Mouse (Mus musculus): ENCODE measurements around the gene Cpa4. TPM values are rescaled to one million over a fixed set of nuclear protein-coding genes. Genes with fewer than 3 reads are reported as not detected.

Gene Cpa4
- polyA plus RNA-seq, 1 experiment = not detected

GRCm38 (mm10) chr6:30591851-30592404 lies 23.8 kb downstream of the Cpa4 start:
- Histone ChIP-seq H3K79me3 (ENCODE audit: low read depth) (no peaks in the 10 kb centered on the region), H3K4me3 (ENCODE audit: insufficient read depth, poor library complexity, severe bottlenecking) (no peak overlapping the region), H3ac (ENCODE audit: control insufficient read depth, insufficient read length, low read depth) (no peak overlapping the region), H3K36me3 (ENCODE audit: control insufficient read depth, insufficient read depth) (no peaks in the 10 kb centered on the region), H3K27me3 (ENCODE audit: control insufficient read depth, insufficient read depth, insufficient read length) (no peaks in the 10 kb centered on the region), H3K79me2 (ENCODE audit: control insufficient read depth, insufficient read depth) (no peaks in the 10 kb centered on the region)
- no peak for TF ChIP-seq MAX (IDR thresholded peaks at IDR 0.05)
- TF ChIP-seq MYOD1 (IDR thresholded peaks at IDR 0.05; ENCODE audit: control insufficient read depth, insufficient read length, low read depth) = no peak
- no peak for TF ChIP-seq USF1 (IDR thresholded peaks at IDR 0.05; ENCODE audit: low read depth)
- no peak for TF ChIP-seq MYOG (IDR thresholded peaks at IDR 0.05; ENCODE audit: control insufficient read depth, extremely low read depth, insufficient read length)
- no peak for TF ChIP-seq CTCF (IDR thresholded peaks at IDR 0.05; ENCODE audit: control insufficient read depth, insufficient read depth, insufficient read length)
- no peak for TF ChIP-seq FOSL1 (IDR thresholded peaks at IDR 0.05; ENCODE audit: insufficient read depth, low read length, poor library complexity, severe bottlenecking)
- TF ChIP-seq CEBPB (IDR thresholded peaks at IDR 0.05; ENCODE audit: low read depth) = no peak

- TF ChIP-seq CEBPB (IDR thresholded peaks at IDR 0.05; ENCODE audit: low read depth) = no peak
- no peak for TF ChIP-seq MAX (IDR thresholded peaks at IDR 0.05)
- TF ChIP-seq USF1 (IDR thresholded peaks at IDR 0.05; ENCODE audit: low read depth) = no peak
- TF ChIP-seq MYOG (IDR thresholded peaks at IDR 0.05; ENCODE audit: control insufficient read depth, extremely low read depth, insufficient read length) = no peak
- TF ChIP-seq MYOD1 (IDR thresholded peaks at IDR 0.05; ENCODE audit: control insufficient read depth, insufficient read length, low read depth) = no peak
- TF ChIP-seq CTCF (IDR thresholded peaks at IDR 0.05; ENCODE audit: control insufficient read depth, insufficient read depth, insufficient read length) = no peak
- TF ChIP-seq FOSL1 (IDR thresholded peaks at IDR 0.05; ENCODE audit: insufficient read depth, low read length, poor library complexity, severe bottlenecking) = no peak
- Histone ChIP-seq H3ac (ENCODE audit: control insufficient read depth, insufficient read length, low read depth) (no peak overlapping the region), H3K4me3 (ENCODE audit: insufficient read depth, poor library complexity, severe bottlenecking) (no peak overlapping the region), H3K79me2 (ENCODE audit: control insufficient read depth, insufficient read depth) (no peaks in the 10 kb centered on the region), H3K79me3 (ENCODE audit: low read depth) (no peaks in the 10 kb centered on the region), H3K27me3 (ENCODE audit: control insufficient read depth, insufficient read depth, insufficient read length) (no peaks in the 10 kb centered on the region), H3K36me3 (ENCODE audit: control insufficient read depth, insufficient read depth) (no peaks in the 10 kb centered on the region)
Measured at GRCm38 (mm10) chr6:30592417-30592974, 24.3 kb downstream of the Cpa4 start.

GRCm38 (mm10) chr6:30594364-30594763 lies 26.2 kb downstream of the Cpa4 start:
- no peak overlapping the region for H3ac ChIP-seq (ENCODE audit: control insufficient read depth, insufficient read length, low read depth)
- H3K4me3 ChIP-seq (ENCODE audit: insufficient read depth, poor library complexity, severe bottlenecking) = no peak overlapping the region
- no peak for TF ChIP-seq CEBPB (IDR thresholded peaks at IDR 0.05; ENCODE audit: low read depth)
- no peak for TF ChIP-seq MAX (IDR thresholded peaks at IDR 0.05)
- no peak for TF ChIP-seq MYOG (IDR thresholded peaks at IDR 0.05; ENCODE audit: control insufficient read depth, extremely low read depth, insufficient read length)
- TF ChIP-seq CTCF (IDR thresholded peaks at IDR 0.05; ENCODE audit: control insufficient read depth, insufficient read depth, insufficient read length) = no peak
- TF ChIP-seq USF1 (IDR thresholded peaks at IDR 0.05; ENCODE audit: low read depth) = no peak
- no peak for TF ChIP-seq FOSL1 (IDR thresholded peaks at IDR 0.05; ENCODE audit: insufficient read depth, low read length, poor library complexity, severe bottlenecking)
- no peak for TF ChIP-seq MYOD1 (IDR thresholded peaks at IDR 0.05; ENCODE audit: control insufficient read depth, insufficient read length, low read depth)
- no peaks in the 10 kb centered on the region for H3K36me3 ChIP-seq (ENCODE audit: control insufficient read depth, insufficient read depth)
- H3K27me3 ChIP-seq (ENCODE audit: control insufficient read depth, insufficient read depth, insufficient read length) = no peaks in the 10 kb centered on the region
- no peaks in the 10 kb centered on the region for H3K79me3 ChIP-seq (ENCODE audit: low read depth)
- H3K79me2 ChIP-seq (ENCODE audit: control insufficient read depth, insufficient read depth) = no peaks in the 10 kb centered on the region

GRCm38 (mm10) chr6:30596230-30596898 lies 28.2 kb downstream of the Cpa4 start:
- Histone ChIP-seq H3K79me2 (ENCODE audit: control insufficient read depth, insufficient read depth) (no peaks in the 10 kb centered on the region), H3ac (ENCODE audit: control insufficient read depth, insufficient read length, low read depth) (no peak overlapping the region), H3K27me3 (ENCODE audit: control insufficient read depth, insufficient read depth, insufficient read length) (no peaks in the 10 kb centered on the region), H3K4me3 (ENCODE audit: insufficient read depth, poor library complexity, severe bottlenecking) (no peak overlapping the region), H3K36me3 (ENCODE audit: control insufficient read depth, insufficient read depth) (no peaks in the 10 kb centered on the region), H3K79me3 (ENCODE audit: low read depth) (no peaks in the 10 kb centered on the region)
- TF ChIP-seq CTCF (IDR thresholded peaks at IDR 0.05; ENCODE audit: control insufficient read depth, insufficient read depth, insufficient read length) = no peak
- TF ChIP-seq MYOD1 (IDR thresholded peaks at IDR 0.05; ENCODE audit: control insufficient read depth, insufficient read length, low read depth) = no peak
- TF ChIP-seq MAX (IDR thresholded peaks at IDR 0.05) = no peak

GRCm38 (mm10) chr6:30600033-30600432 lies 31.9 kb downstream of the Cpa4 start:
- TF ChIP-seq MYOG (IDR thresholded peaks at IDR 0.05; ENCODE audit: control insufficient read depth, extremely low read depth, insufficient read length) = no peak
- no peak for TF ChIP-seq CEBPB (IDR thresholded peaks at IDR 0.05; ENCODE audit: low read depth)
- TF ChIP-seq FOSL1 (IDR thresholded peaks at IDR 0.05; ENCODE audit: insufficient read depth, low read length, poor library complexity, severe bottlenecking) = no peak
- no peak for TF ChIP-seq CTCF (IDR thresholded peaks at IDR 0.05; ENCODE audit: control insufficient read depth, insufficient read depth, insufficient read length)
- Histone ChIP-seq H3ac (ENCODE audit: control insufficient read depth, insufficient read length, low read depth) (no peak overlapping the region), H3K36me3 (ENCODE audit: control insufficient read depth, insufficient read depth) (no peaks in the 10 kb centered on the region), H3K79me2 (ENCODE audit: control insufficient read depth, insufficient read depth) (no peaks in the 10 kb centered on the region), H3K4me3 (ENCODE audit: insufficient read depth, poor library complexity, severe bottlenecking) (no peak overlapping the region), H3K27me3 (ENCODE audit: control insufficient read depth, insufficient read depth, insufficient read length) (no peaks in the 10 kb centered on the region), H3K79me3 (ENCODE audit: low read depth) (no peaks in the 10 kb centered on the region)
